Mouse (Mus musculus): ENCODE measurements around the gene Flywch2. TPM values are rescaled to one million over a fixed set of nuclear protein-coding genes. Genes with fewer than 3 reads are reported as not detected.

The Flywch2 gene
- total RNA-seq, 2 experiments from 2014 or later, result 8.0 to 9.5 TPM

Small RNAs within 50 kb of the gene (microRNA-seq; reads per million reads assigned to microRNA genes)
- gene Mir5125, result 4.2 reads per million

Other genes with a start within 250 kb of the Flywch2 start
- 1 to 10 TPM; 7.9 to 8.0 TPM for gene Zfp213, start 221.8 kb downstream of the Flywch2 start, total RNA-seq (2021)
- gene Zfp13, start 186.6 kb downstream of the Flywch2 start, total RNA-seq (2021), result 10 to 100 TPM; 10.6 to 12.5 TPM
- not detected for gene Zscan10, start 185.2 kb downstream of the Flywch2 start, total RNA-seq (2021)
- under 1 TPM; 0.54 to 1.00 TPM for gene Mmp25, start 140.8 kb downstream of the Flywch2 start, total RNA-seq (2021)
- not detected for gene Bicdl2, start 125.6 kb downstream of the Flywch2 start, total RNA-seq (2021)
- gene Hcfc1r1, start 112.5 kb downstream of the Flywch2 start, total RNA-seq (2021), result 100 to 1,000 TPM; 136 to 169 TPM
- gene Thoc6, start 112.2 kb downstream of the Flywch2 start, total RNA-seq (2021), result 10 to 100 TPM; 25.6 to 28.0 TPM
- 10 to 100 TPM; 40.4 to 80.3 TPM for gene Tnfrsf12a, start 108.6 kb downstream of the Flywch2 start, total RNA-seq (2021)
- gene Cldn6, start 106.8 kb downstream of the Flywch2 start, total RNA-seq (2021), result under 1 TPM in 1 of 2 experiments, not detected in 1; 0.75 TPM
- not detected for gene Cldn9, start 102.1 kb downstream of the Flywch2 start, total RNA-seq (2021)
- gene 1520401A03Rik, start 63.3 kb downstream of the Flywch2 start, total RNA-seq (2021), result 1 to 10 TPM in 1 of 2 experiments, under 1 TPM in 1; 0.67 to 1.1 TPM
- 10 to 100 TPM in 1 of 2 experiments, 1 to 10 TPM in 1; 9.1 to 12.8 TPM for gene Pkmyt1, start 59.7 kb downstream of the Flywch2 start, total RNA-seq (2021)
- gene Paqr4, start 45.2 kb downstream of the Flywch2 start, total RNA-seq (2021), result 10 to 100 TPM; 12.6 to 14.9 TPM
- not detected for gene Kremen2, start 40.2 kb downstream of the Flywch2 start, total RNA-seq (2021)
- 10 to 100 TPM; 43.9 to 49.0 TPM for gene Flywch1, start 14.5 kb downstream of the Flywch2 start, total RNA-seq (2021)
- 100 to 1,000 TPM; 365 to 601 TPM for gene Srrm2, start 4.5 kb upstream of the Flywch2 start, total RNA-seq (2021)
- gene Elob, start 43.1 kb upstream of the Flywch2 start, total RNA-seq (2021), result 100 to 1,000 TPM; 333 to 378 TPM
- gene Prss33, start 50.0 kb upstream of the Flywch2 start, total RNA-seq (2021), result not detected
- gene Prss32, start 57.8 kb upstream of the Flywch2 start, total RNA-seq (2021), result not detected
- gene Prss41, start 58.1 kb upstream of the Flywch2 start, total RNA-seq (2021), result under 1 TPM; 0.21 to 0.58 TPM
- gene Prss21, start 82.0 kb upstream of the Flywch2 start, total RNA-seq (2021), result not detected
- not detected for gene Dcpp1, start 94.8 kb upstream of the Flywch2 start, total RNA-seq (2021)
- gene Dcpp2, start 94.8 kb upstream of the Flywch2 start, total RNA-seq (2021), result not detected
- gene Dcpp3, start 131.4 kb upstream of the Flywch2 start, total RNA-seq (2021), result not detected
- gene Sbp, start 155.6 kb upstream of the Flywch2 start, total RNA-seq (2021), result not detected
- gene Sbpl, start 169.2 kb upstream of the Flywch2 start, total RNA-seq (2021), result not detected
- gene Prss30, start 194.5 kb upstream of the Flywch2 start, total RNA-seq (2021), result under 1 TPM in 1 of 2 experiments, not detected in 1; 0.24 TPM
- not detected for gene Prss22, start 212.0 kb upstream of the Flywch2 start, total RNA-seq (2021)